Mouse (Mus musculus) lung, postnatal 10 days (tissue): ENCODE measurements around the gene Cnot4.
"Not testable (repeated sequence)": the region's sequence is repeated elsewhere in the genome, so short reads cannot be mapped to it uniquely, and the experiment has no call there.

Experiments used
- DNase-seq: peaks from one replicate; pipeline ENCODE4 v3.0.0; 2021

Gene Cnot4

GRCm38 (mm10) chr6:35133579-35134488 lies at the start of gene Cnot4:
Gene Cnot4, minus strand, starts transcription at chr6:35133724.
- peak; percentile 99 for DNase-seq

GRCm38 (mm10) chr6:35179299-35179698 lies 45.8 kb upstream of the Cnot4 start:
- not testable (repeated sequence) for DNase-seq

DNA sequence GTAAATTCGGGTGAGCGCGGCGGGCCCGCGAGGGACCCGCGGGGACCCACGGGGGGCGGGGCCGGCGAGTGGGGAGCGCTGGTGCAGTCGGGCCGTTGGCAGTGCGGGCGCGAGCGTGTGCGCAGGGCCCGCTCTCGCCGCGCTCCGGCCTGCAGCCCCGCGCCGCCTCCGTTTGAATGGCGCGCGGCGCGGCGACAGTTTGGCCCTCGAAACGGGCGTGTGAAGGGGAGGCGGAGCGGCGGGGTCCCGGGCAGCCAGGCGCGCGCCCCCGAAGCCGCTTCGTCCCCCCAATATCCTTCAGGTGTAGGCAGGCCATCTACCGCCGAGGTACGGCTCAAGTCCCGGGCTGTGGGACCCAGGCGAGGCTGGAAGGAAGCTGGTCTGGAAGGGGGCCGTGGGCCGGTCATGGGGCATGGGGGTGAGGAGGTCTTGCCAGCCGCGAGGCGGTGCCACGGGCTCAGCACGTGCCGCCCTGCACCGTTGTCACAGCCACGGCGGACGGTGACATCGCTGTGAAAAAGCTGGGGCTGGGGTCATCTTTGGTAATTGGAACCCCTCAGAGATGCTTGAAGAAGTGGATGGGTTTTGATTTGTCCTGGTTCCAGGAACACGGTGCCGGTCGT lies 44.2 kb upstream of the Cnot4 start:
- peak; percentile 44 for DNase-seq

DNA sequence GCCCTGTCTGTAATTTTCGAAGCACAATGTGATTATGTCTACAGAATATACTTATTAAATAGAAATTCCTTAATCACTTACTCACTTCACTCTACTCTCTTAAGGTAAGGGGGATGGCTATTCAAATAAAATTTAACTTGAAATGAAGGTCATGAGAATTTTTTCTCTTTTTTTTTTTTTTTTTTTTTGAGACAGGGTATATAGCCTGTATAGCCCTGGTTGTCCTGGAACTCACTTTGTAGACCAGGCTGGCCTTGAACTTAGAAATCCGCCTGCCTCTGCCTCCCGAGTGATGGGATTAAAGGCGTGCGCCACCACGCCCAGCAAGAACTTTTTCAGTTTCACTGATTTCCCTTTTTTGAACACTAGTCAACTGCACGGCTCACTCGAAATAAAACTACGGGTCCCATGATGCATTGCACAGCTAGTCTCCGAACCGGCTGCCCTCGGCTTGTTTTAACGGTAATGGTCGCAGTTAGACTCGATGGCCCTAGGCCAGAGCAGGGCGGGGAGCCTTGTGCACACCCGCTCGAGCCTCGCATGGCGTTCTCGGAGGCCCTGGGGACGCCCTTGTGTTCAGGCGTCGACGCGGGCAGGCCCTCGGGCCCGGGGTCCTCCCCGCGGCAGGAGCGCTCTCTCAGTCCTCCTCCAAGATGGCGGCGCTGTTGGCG lies 43.6 kb upstream of the Cnot4 start, which contains the start of gene Nup205:
Gene Nup205 (plus strand): TSS at position 443 of the 671 bp plus-strand sequence.
- peak; percentile 86 for DNase-seq

DNA sequence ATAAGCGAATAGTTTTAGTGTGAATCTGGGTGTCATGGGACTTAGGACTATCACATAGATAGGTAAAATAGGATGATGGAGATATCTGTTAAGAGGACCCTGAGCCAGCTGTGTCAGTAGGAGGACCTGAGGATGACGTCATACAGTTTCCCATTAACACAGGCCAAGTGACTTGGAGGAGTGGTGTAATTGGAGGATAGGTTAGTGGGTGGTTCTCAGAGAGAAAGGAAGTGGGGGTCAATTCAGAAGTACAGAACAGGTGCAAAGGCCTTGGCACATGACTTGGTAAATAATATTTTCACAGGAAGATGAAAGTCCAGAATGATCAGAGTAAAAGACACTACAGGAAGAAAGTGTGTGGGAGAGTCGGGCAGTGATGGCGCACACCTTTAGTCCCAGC lies 39.7 kb upstream of the Cnot4 start:
- DNase-seq = no peak

DNA sequence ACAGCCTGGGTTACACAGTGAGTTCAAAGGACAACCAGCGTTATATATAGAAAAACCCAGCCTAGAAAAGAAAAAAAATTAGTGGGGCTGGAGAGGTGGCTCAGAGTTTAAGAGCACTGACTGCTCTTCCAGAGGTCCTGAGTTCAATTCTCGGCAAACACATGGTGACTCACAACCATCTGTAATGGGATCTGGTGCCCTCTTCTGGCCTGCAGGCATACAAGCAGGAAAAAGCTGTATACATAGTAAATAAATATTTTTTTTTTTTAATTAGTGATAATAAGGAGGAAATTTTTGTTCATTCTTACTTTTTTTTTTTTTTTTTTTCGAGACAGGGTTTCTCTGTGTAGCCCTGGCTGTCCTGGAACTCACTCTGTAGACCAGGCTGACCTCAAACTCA lies 38.5 kb upstream of the Cnot4 start:
- DNase-seq = not testable (repeated sequence)

GRCm38 (mm10) chr6:35169250-35169649 lies 35.7 kb upstream of the Cnot4 start:
- DNase-seq = no peak

GRCm38 (mm10) chr6:35154540-35154939 lies 21.0 kb upstream of the Cnot4 start:
- DNase-seq = no peak

- no peak for DNase-seq
Measured at GRCm38 (mm10) chr6:35147726-35148422, 14.3 kb upstream of the Cnot4 start.

DNA sequence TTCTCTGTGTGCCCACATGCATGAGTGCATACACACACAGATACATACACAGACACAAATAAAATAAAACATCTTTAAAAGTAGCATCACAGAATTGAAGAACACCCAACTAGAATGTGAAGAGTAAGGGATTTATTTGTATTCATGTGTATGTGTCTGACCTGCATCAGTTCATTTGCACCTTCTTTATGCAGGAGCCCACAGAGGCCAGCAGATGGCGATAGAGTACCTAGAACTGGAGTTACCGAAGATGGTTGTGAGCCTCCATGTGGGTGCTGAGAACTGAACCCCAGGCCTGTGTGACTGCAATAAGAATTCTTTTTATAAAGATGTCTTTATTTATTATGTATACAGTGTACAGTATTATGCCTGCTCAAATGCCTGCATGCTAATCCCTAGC lies 12.0 kb upstream of the Cnot4 start:
- DNase-seq = no peak

DNA sequence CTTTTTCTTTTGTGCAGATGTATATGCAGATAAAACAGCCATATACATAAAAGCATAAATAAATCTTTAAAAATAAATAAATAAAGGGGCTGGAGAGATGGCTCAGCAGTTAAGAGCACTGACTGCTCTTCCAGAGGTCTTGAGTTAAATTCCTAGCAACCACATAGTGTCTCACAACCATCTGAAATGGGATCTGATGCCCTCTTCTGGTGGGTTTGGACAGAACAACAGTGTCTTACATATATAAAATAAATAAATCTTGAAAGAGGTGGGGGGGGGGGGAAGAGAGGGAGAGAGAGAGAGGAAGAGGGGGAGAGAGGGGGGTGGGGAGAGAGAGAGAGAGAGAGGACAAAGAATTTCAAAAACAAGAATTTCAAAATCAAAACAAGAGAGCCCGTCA lies 6.8 kb upstream of the Cnot4 start:
- no peak for DNase-seq

GRCm38 (mm10) chr6:35134844-35135243 lies 1.3 kb upstream of the Cnot4 start:
- DNase-seq = no peak

- no peak for DNase-seq
Measured at GRCm38 (mm10) chr6:35133246-35133578, 312 bp downstream of the Cnot4 start.

DNA sequence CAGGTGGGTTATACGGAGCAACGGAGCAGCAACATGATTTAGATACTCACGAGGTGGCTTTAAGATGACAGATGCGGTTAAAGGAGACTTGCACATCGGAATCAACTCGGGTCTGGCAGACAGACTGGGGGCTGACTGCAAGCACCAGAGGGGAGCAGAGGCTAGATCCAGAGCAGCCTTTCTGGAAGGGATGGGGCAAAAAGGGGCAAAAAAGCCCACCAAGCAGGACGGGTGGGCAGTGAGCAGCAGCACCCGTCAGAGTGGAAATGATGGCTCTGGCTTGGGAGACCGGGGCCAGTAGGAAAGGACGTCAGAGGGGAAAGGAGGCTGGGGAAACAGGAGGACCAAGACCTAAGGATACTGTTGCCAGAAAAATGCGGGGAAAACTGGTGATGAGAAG lies 718 bp downstream of the Cnot4 start:
- DNase-seq = no peak

DNA sequence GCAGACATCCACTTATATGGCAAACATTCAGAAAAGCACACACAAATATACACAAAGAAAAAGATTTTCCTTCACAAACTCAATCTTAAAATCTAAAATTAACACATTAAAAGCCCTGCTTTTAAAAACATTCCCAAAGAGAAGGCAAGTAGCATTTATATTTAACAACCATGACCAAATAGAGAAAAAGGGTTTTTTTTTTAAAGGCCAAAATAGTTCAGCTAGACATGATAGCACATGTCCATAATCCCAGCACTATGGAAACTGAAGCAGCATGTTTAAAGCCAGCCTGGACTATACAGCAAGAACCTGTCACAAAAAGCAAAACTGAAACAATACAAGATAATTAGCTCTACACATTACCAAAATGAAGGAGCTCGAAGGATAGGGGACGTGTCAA lies 11.0 kb downstream of the Cnot4 start:
- DNase-seq = no peak

GRCm38 (mm10) chr6:35121925-35122324 lies 11.6 kb downstream of the Cnot4 start:
- no peak for DNase-seq

- no peak for DNase-seq
Measured at GRCm38 (mm10) chr6:35102457-35102856, 31.1 kb downstream of the Cnot4 start.

DNA sequence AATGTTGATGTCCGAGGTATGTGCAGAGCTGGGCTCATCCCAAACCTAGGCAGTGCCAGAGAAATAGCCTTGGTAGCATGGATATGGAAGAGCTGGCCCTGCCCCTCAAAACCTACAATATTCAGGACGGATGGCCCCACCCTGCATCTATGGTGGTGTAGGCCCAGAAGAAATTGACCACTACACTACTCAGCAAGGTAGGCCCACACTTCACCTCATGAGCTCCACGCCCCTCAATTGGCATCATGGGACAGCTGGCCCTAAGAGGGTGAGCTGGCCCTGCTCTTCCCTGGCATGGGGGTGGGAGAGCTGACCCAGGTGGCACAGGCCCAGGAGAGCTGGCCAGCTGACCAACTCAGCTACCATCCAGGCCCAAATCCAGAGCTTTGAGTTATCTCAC lies 48.6 kb downstream of the Cnot4 start:
- no peak for DNase-seq

DNA sequence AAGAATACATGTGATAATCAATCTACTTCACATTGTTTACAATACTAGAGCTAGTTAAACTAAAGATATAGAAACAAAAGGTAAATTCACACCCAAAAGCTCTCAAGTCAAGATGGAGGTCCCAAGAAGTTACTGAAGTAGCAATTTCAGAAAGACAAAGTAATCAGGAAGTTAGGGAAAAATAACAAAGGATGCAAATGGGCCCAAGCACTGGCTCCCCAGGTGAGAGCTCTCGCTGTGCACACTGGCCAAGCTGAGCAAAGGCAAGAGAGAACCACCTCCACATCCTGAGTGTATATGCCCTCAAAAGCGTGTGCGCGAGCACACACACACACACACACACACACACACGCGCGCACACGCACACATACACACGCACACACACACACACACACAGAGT lies 58.4 kb downstream of the Cnot4 start:
- DNase-seq = no peak

GRCm38 (mm10) chr6:35071261-35071660 lies 62.3 kb downstream of the Cnot4 start:
- no peak for DNase-seq

DNA sequence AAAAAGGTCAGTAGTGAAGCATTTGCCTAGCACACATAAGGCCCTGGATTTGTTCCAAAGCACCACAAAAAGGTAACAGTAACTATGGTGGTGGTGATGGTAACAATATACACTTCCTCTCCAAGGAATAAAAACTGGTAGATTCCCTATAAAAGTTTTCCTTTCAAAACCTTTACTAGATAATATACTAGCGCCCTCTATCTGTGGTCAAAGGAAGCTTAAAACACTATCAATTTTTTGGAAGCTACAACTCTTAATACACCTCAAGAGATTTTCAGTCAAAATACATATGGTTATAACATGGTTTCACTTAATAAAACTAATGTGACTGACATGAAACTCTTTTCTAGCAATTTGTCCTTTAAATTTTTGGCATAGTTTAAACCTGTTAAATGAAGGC lies 71.1 kb downstream of the Cnot4 start:
- DNase-seq = no peak

GRCm38 (mm10) chr6:35043127-35043526 lies 90.4 kb downstream of the Cnot4 start:
- DNase-seq = no peak

DNA sequence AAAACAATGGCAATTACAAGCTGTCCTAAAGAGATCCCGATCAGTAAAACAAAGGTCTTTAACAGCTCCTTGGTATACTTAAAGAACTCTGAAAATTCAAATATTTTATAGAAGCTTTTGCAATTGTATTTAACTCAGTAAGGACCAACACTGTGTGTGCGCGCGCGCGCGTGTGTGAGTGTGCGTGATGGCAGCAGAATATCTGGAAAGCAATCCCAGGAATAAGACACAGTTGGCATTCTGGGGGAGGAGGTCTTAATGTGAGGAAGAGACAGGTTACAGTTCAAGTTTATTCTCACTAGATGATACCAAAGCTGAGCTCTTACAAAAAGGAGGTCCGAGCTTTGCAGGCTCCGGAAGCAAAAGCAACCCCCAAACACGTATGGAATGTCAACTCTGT lies 100.2 kb downstream of the Cnot4 start:
- DNase-seq = no peak
